Mouse (Mus musculus): Measurements from ENCODE around the gene Smo.

DNA sequence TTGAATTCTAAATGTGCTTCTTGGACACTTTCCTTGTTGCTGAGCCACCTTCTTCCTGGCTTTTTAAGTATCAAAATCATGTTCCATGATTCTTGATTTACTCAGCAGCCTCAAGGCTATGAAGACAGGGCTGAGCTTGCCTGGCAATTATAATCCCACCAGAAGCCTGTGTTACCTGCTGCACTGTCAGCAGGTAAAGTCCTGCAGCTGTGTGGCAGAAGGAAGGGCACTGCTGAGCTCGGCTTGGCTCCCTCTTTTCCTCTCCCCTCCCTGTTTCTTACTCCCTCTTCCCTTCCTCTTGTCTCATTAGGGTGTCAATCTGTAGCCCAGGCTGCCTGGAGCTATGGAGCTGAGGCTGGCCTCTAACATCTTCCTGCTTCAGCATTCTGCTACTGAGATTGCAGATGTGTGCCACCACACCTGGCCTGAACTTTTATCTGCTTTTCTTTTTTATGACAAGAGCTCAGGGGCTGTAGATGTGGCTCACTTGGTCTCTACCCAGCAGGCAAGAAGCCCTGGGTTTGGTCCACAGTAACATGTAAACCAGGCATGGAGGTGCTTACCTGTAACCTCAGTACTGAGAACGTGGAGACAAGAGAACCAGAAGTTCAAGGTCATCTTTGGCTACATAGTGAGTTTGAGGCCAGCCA lies 35.5 kb downstream of the Smo start:
- TF ChIP-seq FLI1 (IDR thresholded peaks at IDR 0.05; ENCODE audit: low read length) (no peak), GATA1 (IDR thresholded peaks at IDR 0.05; ENCODE audit: borderline replicate concordance, low read length) (no peak)
